Mouse (Mus musculus): ENCODE data around the gene Rnf207.

DNA sequence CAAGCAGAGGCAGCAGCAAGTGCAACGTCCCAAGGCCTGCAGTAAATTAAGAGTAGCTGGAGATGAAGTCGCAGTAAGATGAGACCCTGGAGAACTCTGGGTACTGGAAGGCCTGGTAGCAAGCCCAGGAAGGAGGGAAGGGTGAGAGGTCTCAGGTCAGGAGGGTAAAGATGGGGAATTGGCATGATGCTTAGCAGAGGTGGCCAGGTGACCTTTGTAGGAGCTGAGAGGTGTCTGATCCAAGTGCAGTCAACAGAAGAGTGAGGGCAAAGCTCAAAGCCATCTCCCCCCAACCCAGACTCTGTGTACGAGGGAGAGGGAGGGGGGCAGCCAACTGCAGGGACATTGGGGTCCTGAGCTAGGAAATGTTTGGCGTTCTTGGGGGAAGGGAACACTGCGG is 2.7 kb upstream of the Rnf207 start:
- TF ChIP-seq POLR2A (IDR thresholded peaks at IDR 0.05; ENCODE audit: control insufficient read depth, low read depth, low read length) (no peak), CTCF (IDR thresholded peaks at IDR 0.05; ENCODE audit: control insufficient read depth, insufficient read depth, insufficient replicate concordance, low read depth, low read length) (no peak)
